Mouse (Mus musculus): ENCODE data around the gene Ranbp3.

DNA sequence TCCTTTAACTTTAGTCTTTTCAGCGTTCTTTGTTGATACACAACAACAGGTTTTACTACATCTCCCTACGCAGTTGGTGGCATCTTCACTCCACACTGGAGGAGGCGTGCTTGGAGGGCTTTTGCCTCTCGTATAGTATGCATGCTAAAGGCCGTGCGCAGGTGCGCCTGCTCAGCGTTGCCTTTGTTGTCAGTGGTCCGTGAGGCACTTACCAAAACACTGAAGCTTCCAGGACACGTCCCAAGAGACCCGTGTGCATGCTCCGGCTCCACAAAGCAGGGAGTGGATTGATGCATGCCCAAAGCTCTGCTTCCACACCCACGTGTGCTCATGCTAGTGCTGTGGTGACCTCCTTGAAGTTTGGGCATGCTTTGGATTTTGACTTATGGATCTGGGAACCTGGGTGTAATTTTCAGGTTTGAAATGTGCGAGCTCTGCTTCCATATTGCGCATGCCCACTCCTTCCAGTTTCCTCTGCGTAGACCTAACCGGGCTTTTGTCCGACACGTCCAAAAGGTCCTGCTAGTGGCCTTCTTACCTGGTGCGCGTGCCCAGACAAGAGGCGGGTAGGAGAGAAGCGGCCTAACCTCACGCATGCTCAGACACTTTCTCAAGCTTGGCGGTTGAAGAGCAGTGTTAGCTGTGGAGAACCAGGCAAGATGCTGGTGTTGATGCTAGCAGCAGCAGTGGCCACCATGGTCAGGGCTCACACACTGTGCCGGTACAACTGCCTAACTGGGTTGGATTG, 45.4 kb upstream of the Ranbp3 start, which contains the start of gene Catsperd:
- 0 out of 2 replicates have a peak, but pooled peaks have one; percentile 3 for TF ChIP-seq CTCF (IDR thresholded peaks at IDR 0.05; ENCODE audit: control insufficient read depth, insufficient read depth, insufficient replicate concordance, low read depth, low read length)
- TF ChIP-seq POLR2A (IDR thresholded peaks at IDR 0.05; ENCODE audit: control insufficient read depth, low read depth, low read length): peak; percentile 77; the same call in 1 of the 2 replicates
